In the genomic region with DNA sequence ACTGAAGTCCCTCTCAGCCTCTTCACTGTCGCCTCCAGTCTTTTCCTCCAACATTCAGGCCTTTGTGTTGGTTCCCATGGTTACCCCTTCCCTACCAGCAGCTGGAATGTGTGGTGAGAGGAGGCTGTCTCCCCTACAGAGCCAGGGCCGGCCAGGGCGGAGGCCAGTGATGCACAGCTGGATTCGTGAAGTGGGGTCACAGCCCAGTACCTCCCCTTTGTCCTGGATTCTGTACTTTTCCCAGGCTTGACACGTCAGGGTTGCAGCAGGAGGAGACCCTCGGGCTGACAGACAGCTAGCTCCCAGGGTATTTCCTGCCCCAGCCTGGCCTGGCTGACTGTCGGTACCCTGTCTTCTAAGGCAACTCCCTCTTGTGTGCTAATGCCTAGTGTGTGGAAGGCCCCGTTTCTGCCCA, we compare ENCODE assay signal across 8 mouse cellular contexts.
DNase-seq lines count a peak whose midpoint lies in the region; ATAC-seq lines count a peak whose summit lies in the region.

No protein-coding gene starts in this region.

- peak overlapping the region; percentile 12; the same call in 1 of the 2 replicates for H3K9ac ChIP-seq in kidney, embryonic 14.5 days (ENCODE audit: low read depth, low read length)
- peak overlapping the region; percentile 30 for H3K9ac ChIP-seq in embryonic facial prominence, embryonic 11.5 days (replicated peaks; ENCODE audit: low read length)
- H3K9ac ChIP-seq in intestine, embryonic 14.5 days (ENCODE audit: low read length), result no peak overlapping the region
- peak overlapping the region; percentile 18; the same call in 1 of the 2 replicates for H3K9ac ChIP-seq in midbrain, embryonic 11.5 days (ENCODE audit: low read length)

- peak; percentile 82 for ATAC-seq in kidney, embryonic 14.5 days (ENCODE audit: low FRiP score, low TSS enrichment)
- peak; percentile 92 for ATAC-seq in embryonic facial prominence, embryonic 11.5 days (replicated peaks; ENCODE audit: insufficient number of reproducible peaks, low FRiP score, low TSS enrichment, low read depth)
- peak; percentile 71 for ATAC-seq in intestine, embryonic 14.5 days (replicated peaks; ENCODE audit: low FRiP score, low TSS enrichment, low read depth)
- ATAC-seq in midbrain, embryonic 11.5 days (ENCODE audit: low FRiP score), result peak; percentile 96

- H3K27me3 ChIP-seq in kidney, embryonic 14.5 days (ENCODE audit: control insufficient read depth, insufficient read depth, low read length), result no peaks in the 10 kb centered on the region
- H3K27me3 ChIP-seq in embryonic facial prominence, embryonic 11.5 days (ENCODE audit: control insufficient read depth, insufficient read depth, low read length), result no peaks in the 10 kb centered on the region
- no peaks in the 10 kb centered on the region for H3K27me3 ChIP-seq in intestine, embryonic 14.5 days (replicated peaks; ENCODE audit: control insufficient read depth, insufficient read depth, low read length)
- H3K27me3 ChIP-seq in midbrain, embryonic 11.5 days (ENCODE audit: control insufficient read depth, insufficient read depth, low read length), result no peaks in the 10 kb centered on the region

- H3K27ac ChIP-seq in kidney, embryonic 14.5 days (ENCODE audit: low read depth, low read length), result peak overlapping the region; percentile 55
- 0 out of 2 replicates have a peak overlapping the region, but pooled peaks have one; percentile 31 for H3K27ac ChIP-seq in embryonic facial prominence, embryonic 11.5 days (replicated peaks; ENCODE audit: low read depth, low read length)
- H3K27ac ChIP-seq in intestine, embryonic 14.5 days (ENCODE audit: low read depth), result peak overlapping the region; percentile 69
- peak overlapping the region; percentile 71 for H3K27ac ChIP-seq in midbrain, embryonic 11.5 days (ENCODE audit: low read depth, low read length)

- H3K36me3 ChIP-seq in kidney, embryonic 14.5 days (ENCODE audit: control insufficient read depth, insufficient read depth, low read length), result no peaks in the 10 kb centered on the region; the same call in 1 of the 2 replicates
- peaks cover 4% of the 10 kb centered on the region; the same call in 1 of the 2 replicates for H3K36me3 ChIP-seq in embryonic facial prominence, embryonic 11.5 days (replicated peaks; ENCODE audit: control insufficient read depth, insufficient read depth, low read depth, low read length)
- H3K36me3 ChIP-seq in intestine, embryonic 14.5 days (ENCODE audit: control insufficient read depth, insufficient read depth, low read length), result peaks cover 15% of the 10 kb centered on the region
- 0 out of 2 replicates have a peak, but pooled peaks cover 2% of the 10 kb centered on the region for H3K36me3 ChIP-seq in midbrain, embryonic 11.5 days (ENCODE audit: control insufficient read depth, insufficient read depth, low read length)

- peaks cover 31% of the 10 kb centered on the region for H3K4me1 ChIP-seq in kidney, embryonic 14.5 days (ENCODE audit: control insufficient read depth, insufficient read depth, low read length)
- H3K4me1 ChIP-seq in embryonic facial prominence, embryonic 11.5 days (ENCODE audit: control insufficient read depth, insufficient read depth, low read length), result peaks cover 5% of the 10 kb centered on the region
- H3K4me1 ChIP-seq in intestine, embryonic 14.5 days (replicated peaks; ENCODE audit: control insufficient read depth, insufficient read depth, low read length), result peaks cover 14% of the 10 kb centered on the region
- H3K4me1 ChIP-seq in midbrain, embryonic 11.5 days (ENCODE audit: control insufficient read depth, insufficient read depth, low read length), result peaks cover 30% of the 10 kb centered on the region

- H3K4me3 ChIP-seq in kidney, embryonic 14.5 days (ENCODE audit: low read length), result no peak overlapping the region
- H3K4me3 ChIP-seq in embryonic facial prominence, embryonic 11.5 days (ENCODE audit: low read depth, low read length), result no peak overlapping the region
- no peak overlapping the region for H3K4me3 ChIP-seq in intestine, embryonic 14.5 days (ENCODE audit: low read depth, low read length)
- no peak overlapping the region for H3K4me3 ChIP-seq in midbrain, embryonic 11.5 days (ENCODE audit: low read depth, low read length)

- DNase-seq in kidney, adult 11 months, result no peak
- DNase-seq in embryonic facial prominence, embryonic 11.5 days (ENCODE audit: low spot score), result peak; percentile 81
- peak; percentile 69 for DNase-seq in intestine, embryonic 14.5 days (ENCODE audit: low spot score)
- peak; percentile 98 for DNase-seq in midbrain, embryonic 11.5 days (ENCODE audit: low spot score, missing footprints)
- no peak for DNase-seq in yolk sac, embryonic 10.5 days (ENCODE audit: low spot score)
- no peak for DNase-seq in cerebellum, postnatal 4 days (ENCODE audit: low spot score in 2 of 2)
- DNase-seq in MN1 (ENCODE audit: low spot score), result no peak

- WGBS in kidney, embryonic 14.5 days, result 6% methylated on average over 8 of the region's 8 CpGs
- WGBS in embryonic facial prominence, embryonic 11.5 days, result 8% methylated on average over 8 of the region's 8 CpGs
- 18% methylated on average over 8 of the region's 8 CpGs for WGBS in intestine, embryonic 14.5 days
- WGBS in midbrain, embryonic 11.5 days, result under 1% methylated on average over 8 of the region's 8 CpGs

- peaks cover 8% of the 10 kb centered on the region for H3K9me3 ChIP-seq in kidney, embryonic 14.5 days (ENCODE audit: control insufficient read depth, low read length)
- H3K9me3 ChIP-seq in embryonic facial prominence, embryonic 11.5 days (replicated peaks; ENCODE audit: control insufficient read depth, low read length), result peaks cover 4% of the 10 kb centered on the region
- H3K9me3 ChIP-seq in intestine, embryonic 14.5 days (ENCODE audit: control insufficient read depth, low read length), result peaks cover 12% of the 10 kb centered on the region
- peaks cover 6% of the 10 kb centered on the region; the same call in 1 of the 2 replicates for H3K9me3 ChIP-seq in midbrain, embryonic 11.5 days (ENCODE audit: control insufficient read depth, low read length)

- no peak overlapping the region for H3K4me2 ChIP-seq in kidney, embryonic 14.5 days (replicated peaks; ENCODE audit: low read depth, low read length)
- H3K4me2 ChIP-seq in embryonic facial prominence, embryonic 11.5 days (ENCODE audit: low read depth, low read length), result no peak overlapping the region
- H3K4me2 ChIP-seq in intestine, embryonic 14.5 days (ENCODE audit: low read length), result no peak overlapping the region
- peak overlapping the region; percentile 8; the same call in 1 of the 2 replicates for H3K4me2 ChIP-seq in midbrain, embryonic 11.5 days

Comparison
In these comparisons a context has a peak if more than half of its experiments do, and no peak if none do; other contexts are left out.
1. DNase-seq: peak in embryonic facial prominence, embryonic 11.5 days (single experiment), intestine, embryonic 14.5 days (single experiment) and midbrain, embryonic 11.5 days (single experiment); none in kidney, adult 11 months (single experiment), yolk sac, embryonic 10.5 days (single experiment), cerebellum, postnatal 4 days (0 of 2) and MN1 (single experiment).
2. Peak in every context shown above with its lines, with median percentiles within 50 percentile points of each other: ATAC-seq and H3K27ac ChIP-seq.